Mouse (Mus musculus) lung, embryonic 16.5 days (tissue): ENCODE results near the gene Gm49355. TPM values are rescaled to one million over a fixed set of nuclear protein-coding genes. Genes with fewer than 3 reads are reported as not detected.
"Not testable (repeated sequence)": the region's sequence is repeated elsewhere in the genome, so short reads cannot be mapped to it uniquely, and the experiment has no call there.

Experiments
- ATAC-seq: fragments of 200-750 bp; cut with Nextera tagmentation; 2 replicates; pipeline ENCODE4 v1.8.0; 2017; ENCODE audit warnings: low read depth, mild to moderate bottlenecking, moderate library complexity
- H3K27ac ChIP-seq: fragments of 300-500 bp; sonication (generic); 2 replicates; pipeline ENCODE4 v1.5.1; 2014; ENCODE audit warnings: mild to moderate bottlenecking, control low read depth, low read length
- H3K27me3 ChIP-seq: fragments of 300-500 bp; sonication (generic); 2 replicates; pipeline ENCODE4 v1.6.1; 2014; ENCODE audit warnings: low read depth, low read length, mixed read lengths; ENCODE audit not compliant: control insufficient read depth, insufficient read depth
- H3K36me3 ChIP-seq: fragments of 300-500 bp; sonication (generic); 2 replicates; pipeline ENCODE4 v1.6.1; 2014; ENCODE audit warnings: low read length; ENCODE audit not compliant: control insufficient read depth, insufficient read depth
- H3K4me1 ChIP-seq: fragments of 300-500 bp; sonication (generic); replicated peaks from 2 replicates; pipeline ENCODE4 v1.6.1; 2014; ENCODE audit warnings: low read length, mixed read lengths; ENCODE audit not compliant: control insufficient read depth, insufficient read depth
- H3K4me2 ChIP-seq: fragments of 300-500 bp; sonication (generic); 2 replicates; pipeline ENCODE4 v1.6.1; 2014; ENCODE audit warnings: low read depth, low read length, control low read depth
- H3K4me3 ChIP-seq: fragments of 300-500 bp; sonication (generic); 2 replicates; pipeline ENCODE4 v1.5.1; 2014; ENCODE audit warnings: mild to moderate bottlenecking, low read length, control low read depth
- H3K9ac ChIP-seq: fragments of 300-500 bp; sonication (generic); 2 replicates; pipeline ENCODE4 v1.6.1; 2014; ENCODE audit warnings: low read length, control low read depth
- H3K9me3 ChIP-seq: fragments of 300-500 bp; sonication (generic); 2 replicates; pipeline ENCODE4 v1.6.1; 2016; ENCODE audit warnings: low read length; ENCODE audit not compliant: control insufficient read depth
- WGBS: fragments of 180-500 bp; shearing (Covaris S2); extraction: QIAGEN DNeasy Blood & Tissue Kit; methylation state at CpG from one replicate; pipeline ENCODE4 v1.1.7; 2014; 5-methylcytosine and 5-hydroxymethylcytosine counted together
- polyA plus RNA-seq: library from polyadenylated mRNA; unstranded; fragments of >200 nt; fragmentation: Nextera tagmentation; extraction: Ambion mirVana; gene quantifications from 2 replicates; pipeline ENCODE4 v1.2.1, GENCODE M21; 2015

The Gm49355 gene
- 0.15 TPM in 1 of 2 replicates, not detected in the other for polyA plus RNA-seq

GRCm38 (mm10) chr14:12283641-12284040, at the start of gene Gm49355:
TSS of gene Gm49355 (plus strand) at chr14:12283976.
- Histone ChIP-seq H3K9me3 (no peaks in the 10 kb centered on the region), H3K4me1 (no peaks in the 10 kb centered on the region), H3K4me2 (peak within 1 kb of the TSS; percentile 58), H3K27me3 (no peaks in the 10 kb centered on the region), H3K9ac (peak within 1 kb of the TSS; percentile 94), H3K36me3 (0 out of 2 replicates have a peak, but pooled peaks cover 2% of the 10 kb centered on the region), H3K4me3 (peak within 1 kb of the TSS; percentile 74), H3K27ac (peak within 1 kb of the TSS; percentile 98)
- 64% methylated on average over 6 of the region's 6 CpGs for WGBS
- peak; percentile 18; the same call in 1 of the 2 replicates for ATAC-seq

GRCm38 (mm10) chr14:12243726-12244125, 40.0 kb upstream of the Gm49355 start:
- Histone ChIP-seq H3K4me2 (no peak overlapping the region), H3K9me3 (no peaks in the 10 kb centered on the region), H3K4me3 (no peak overlapping the region), H3K27me3 (no peaks in the 10 kb centered on the region), H3K27ac (no peak overlapping the region), H3K4me1 (no peaks in the 10 kb centered on the region), H3K9ac (no peak overlapping the region), H3K36me3 (no peaks in the 10 kb centered on the region)
- no peak for ATAC-seq
- WGBS: 58% methylated on average over 4 of the region's 4 CpGs

GRCm38 (mm10) chr14:12276031-12276430, 7.7 kb upstream of the Gm49355 start:
- H3K9ac ChIP-seq: no peak overlapping the region
- H3K27me3 ChIP-seq: no peaks in the 10 kb centered on the region
- no peaks in the 10 kb centered on the region for H3K4me1 ChIP-seq
- H3K4me3 ChIP-seq: no peak overlapping the region
- H3K4me2 ChIP-seq: no peak overlapping the region
- no peak for ATAC-seq
- H3K9me3 ChIP-seq: no peaks in the 10 kb centered on the region
- no peaks in the 10 kb centered on the region for H3K36me3 ChIP-seq
- 56% methylated on average over 3 of the region's 3 CpGs for WGBS
- H3K27ac ChIP-seq: no peak overlapping the region

GRCm38 (mm10) chr14:12284141-12284912, 551 bp downstream of the Gm49355 start, which contains the start of gene 3830406C13Rik:
TSS of gene 3830406C13Rik (plus strand) at chr14:12284173.
- Histone ChIP-seq H3K4me3 (peak within 1 kb of the TSS; percentile 74), H3K27me3 (no peaks in the 10 kb centered on the region), H3K9me3 (no peaks in the 10 kb centered on the region), H3K9ac (peak within 1 kb of the TSS; percentile 94), H3K36me3 (peaks cover 2% of the 10 kb centered on the region; the same call in 1 of the 2 replicates), H3K4me1 (no peaks in the 10 kb centered on the region), H3K27ac (peak within 1 kb of the TSS; percentile 98), H3K4me2 (peak within 1 kb of the TSS; percentile 58)
- peak; percentile 98 for ATAC-seq
- under 1% methylated on average over 48 of the region's 48 CpGs for WGBS

GRCm38 (mm10) chr14:12289747-12290146, 6.0 kb downstream of the Gm49355 start:
- not testable (repeated sequence) for H3K9me3 ChIP-seq, H3K27me3 ChIP-seq

GRCm38 (mm10) chr14:12296391-12296790, 12.6 kb downstream of the Gm49355 start:
- Histone ChIP-seq H3K4me2 (no peak overlapping the region), H3K36me3 (no peaks in the 10 kb centered on the region; the same call in 1 of the 2 replicates), H3K27ac (no peak overlapping the region), H3K4me3 (no peak overlapping the region), H3K27me3 (no peaks in the 10 kb centered on the region), H3K9ac (no peak overlapping the region), H3K9me3 (no peaks in the 10 kb centered on the region), H3K4me1 (no peaks in the 10 kb centered on the region)
- ATAC-seq: no peak
- WGBS: 91% methylated on average over 7 of the region's 7 CpGs

More at GRCm38 (mm10) chr14:12289747-12290146, 6.0 kb downstream of the Gm49355 start:
- not testable (repeated sequence) for H3K4me1 ChIP-seq, ATAC-seq, H3K36me3 ChIP-seq, H3K4me2 ChIP-seq, H3K27ac ChIP-seq, H3K9ac ChIP-seq, H3K4me3 ChIP-seq

- no peak for ATAC-seq
- H3K36me3 ChIP-seq: no peaks in the 10 kb centered on the region; the same call in 1 of the 2 replicates
- H3K27ac ChIP-seq: no peak overlapping the region
These were observed 15.4 kb downstream of the Gm49355 start for GRCm38 (mm10) chr14:12299171-12299570.

GRCm38 (mm10) chr14:12299654-12300053, 15.9 kb downstream of the Gm49355 start:
- no peak for ATAC-seq
- Histone ChIP-seq H3K36me3 (no peaks in the 10 kb centered on the region; the same call in 1 of the 2 replicates), H3K27me3 (no peaks in the 10 kb centered on the region), H3K4me1 (peaks cover 4% of the 10 kb centered on the region; the same call in 1 of the 2 replicates), H3K9ac (no peak overlapping the region), H3K4me3 (no peak overlapping the region), H3K9me3 (no peaks in the 10 kb centered on the region), H3K4me2 (no peak overlapping the region), H3K27ac (no peak overlapping the region)
- 79% methylated on average over 6 of the region's 6 CpGs for WGBS

More at GRCm38 (mm10) chr14:12299171-12299570, 15.4 kb downstream of the Gm49355 start:
- H3K4me3 ChIP-seq: no peak overlapping the region
- peaks cover 4% of the 10 kb centered on the region; the same call in 1 of the 2 replicates for H3K4me1 ChIP-seq
- no peaks in the 10 kb centered on the region for H3K27me3 ChIP-seq
- H3K9me3 ChIP-seq: no peaks in the 10 kb centered on the region
- H3K9ac ChIP-seq: no peak overlapping the region
- H3K4me2 ChIP-seq: no peak overlapping the region

GRCm38 (mm10) chr14:12300275-12300674, 16.5 kb downstream of the Gm49355 start:
- Histone ChIP-seq H3K9me3 (no peaks in the 10 kb centered on the region), H3K4me3 (no peak overlapping the region), H3K4me2 (no peak overlapping the region), H3K4me1 (peaks cover 4% of the 10 kb centered on the region; the same call in 1 of the 2 replicates), H3K27ac (no peak overlapping the region), H3K36me3 (no peaks in the 10 kb centered on the region; the same call in 1 of the 2 replicates), H3K9ac (no peak overlapping the region), H3K27me3 (no peaks in the 10 kb centered on the region)
- WGBS: 75% methylated on average over 4 of the region's 4 CpGs
- no peak for ATAC-seq
